Mouse (Mus musculus) kidney, embryonic 16.5 days (tissue): Measurements from ENCODE around the gene Disp2. TPM values are rescaled to one million over a fixed set of nuclear protein-coding genes. Genes with fewer than 3 reads are reported as not detected.

Source experiments
- ATAC-seq: fragments of 200-750 bp; cut with Nextera tagmentation; 2 replicates; pipeline ENCODE4 v1.8.0; 2017; ENCODE audit warnings: moderate TSS enrichment; ENCODE audit not compliant: low FRiP score, low TSS enrichment
- H3K27ac ChIP-seq: fragments of 300-500 bp; sonication (generic); 2 replicates; pipeline ENCODE4 v1.5.1; 2014; ENCODE audit warnings: low read length
- H3K27me3 ChIP-seq: fragments of 300-500 bp; sonication (generic); 2 replicates; pipeline ENCODE4 v1.6.1; 2014; ENCODE audit warnings: low read length, control low read depth, mixed read lengths; ENCODE audit not compliant: insufficient read depth
- H3K36me3 ChIP-seq: fragments of 300-500 bp; sonication (generic); 2 replicates; pipeline ENCODE4 v1.6.1; 2014; ENCODE audit warnings: low read length, control low read depth, mixed read lengths; ENCODE audit not compliant: insufficient read depth
- H3K4me1 ChIP-seq: fragments of 300-500 bp; sonication (generic); 2 replicates; pipeline ENCODE4 v1.6.1; 2014; ENCODE audit warnings: low read length, control low read depth, mixed read lengths; ENCODE audit not compliant: insufficient read depth
- H3K4me2 ChIP-seq: fragments of 300-500 bp; sonication (generic); replicated peaks from 2 replicates; pipeline ENCODE4 v1.6.1; 2014; ENCODE audit warnings: low read depth, low read length
- H3K4me3 ChIP-seq: fragments of 300-500 bp; sonication (generic); 2 replicates; pipeline ENCODE4 v1.5.1; 2014; ENCODE audit warnings: mild to moderate bottlenecking, low read length
- H3K9ac ChIP-seq: fragments of 300-500 bp; sonication (generic); replicated peaks from 2 replicates; pipeline ENCODE4 v1.6.1; 2014; ENCODE audit warnings: low read length
- H3K9me3 ChIP-seq: fragments of 300-500 bp; sonication (generic); 2 replicates; pipeline ENCODE4 v1.6.1; 2016; ENCODE audit warnings: low read length, control low read depth
- WGBS: fragments of 180-500 bp; shearing (Covaris S2); extraction: QIAGEN DNeasy Blood & Tissue Kit; methylation state at CpG from one replicate; pipeline ENCODE4 v1.1.7; 2014; 5-methylcytosine and 5-hydroxymethylcytosine counted together
- polyA plus RNA-seq: library from polyadenylated mRNA; unstranded; fragments of >200 nt; fragmentation: Nextera tagmentation; extraction: Ambion mirVana; gene quantifications from 2 replicates; pipeline ENCODE4 v1.2.1, GENCODE M21; 2015

The Disp2 gene
- polyA plus RNA-seq, 1 experiment from 2014 or later = 0.46 TPM

- Histone ChIP-seq H3K36me3 (no peaks in the 10 kb centered on the region), H3K9ac (no peak overlapping the region), H3K27ac (no peak overlapping the region), H3K27me3 (no peaks in the 10 kb centered on the region), H3K4me3 (no peak overlapping the region), H3K4me2 (no peak overlapping the region), H3K4me1 (peaks cover 10% of the 10 kb centered on the region), H3K9me3 (no peaks in the 10 kb centered on the region)
- 74% methylated on average over 4 of the region's 4 CpGs for WGBS
- ATAC-seq = no peak
Measured at GRCm38 (mm10) chr2:118756103-118756502, 23.4 kb upstream of the Disp2 start.

- Histone ChIP-seq H3K4me2 (no peak overlapping the region), H3K9me3 (no peaks in the 10 kb centered on the region), H3K27ac (no peak overlapping the region), H3K9ac (no peak overlapping the region), H3K36me3 (no peaks in the 10 kb centered on the region), H3K4me1 (peaks cover 32% of the 10 kb centered on the region), H3K4me3 (no peak overlapping the region), H3K27me3 (no peaks in the 10 kb centered on the region)
- peak; percentile 46; the same call in 1 of the 2 replicates for ATAC-seq
- 9% methylated on average over 8 of the region's 8 CpGs for WGBS
Measured at GRCm38 (mm10) chr2:118759828-118760227, 19.7 kb upstream of the Disp2 start.

GRCm38 (mm10) chr2:118760311-118761025 is 19.1 kb upstream of the Disp2 start:
- ATAC-seq = no peak
- H3K36me3 ChIP-seq = no peaks in the 10 kb centered on the region
- no peaks in the 10 kb centered on the region for H3K27me3 ChIP-seq
- H3K4me3 ChIP-seq = no peak overlapping the region
- H3K4me2 ChIP-seq = no peak overlapping the region
- H3K4me1 ChIP-seq = peaks cover 32% of the 10 kb centered on the region
- peak overlapping the region; percentile 66; the same call in 1 of the 2 replicates for H3K9ac ChIP-seq
- H3K9me3 ChIP-seq = no peaks in the 10 kb centered on the region
- 81% methylated on average over 11 of the region's 11 CpGs for WGBS
- no peak overlapping the region for H3K27ac ChIP-seq

GRCm38 (mm10) chr2:118761358-118761757 is 18.2 kb upstream of the Disp2 start:
- Histone ChIP-seq H3K4me2 (peak overlapping the region; percentile 58; the same call in 1 of the 2 replicates), H3K36me3 (no peaks in the 10 kb centered on the region), H3K9me3 (no peaks in the 10 kb centered on the region), H3K27me3 (no peaks in the 10 kb centered on the region), H3K27ac (peak overlapping the region; percentile 94), H3K4me1 (peaks cover 32% of the 10 kb centered on the region), H3K9ac (peak overlapping the region; percentile 66), H3K4me3 (peak overlapping the region; percentile 34; the same call in 1 of the 2 replicates)
- WGBS = 86% methylated on average over 12 of the region's 12 CpGs
- no peak for ATAC-seq

GRCm38 (mm10) chr2:118761906-118762783 is 17.4 kb upstream of the Disp2 start, which contains the start of gene Ccdc9b:
Gene Ccdc9b (minus strand): TSS chr2:118762661.
- Histone ChIP-seq H3K9me3 (no peaks in the 10 kb centered on the region), H3K4me2 (peak within 1 kb of the TSS; percentile 58), H3K27me3 (no peaks in the 10 kb centered on the region), H3K27ac (peak within 1 kb of the TSS; percentile 94), H3K36me3 (no peaks in the 10 kb centered on the region), H3K4me3 (peak within 1 kb of the TSS; percentile 34), H3K9ac (peak within 1 kb of the TSS; percentile 66), H3K4me1 (peaks cover 32% of the 10 kb centered on the region)
- WGBS = 8% methylated on average over 29 of the region's 29 CpGs
- ATAC-seq = peak; percentile 77

- no peaks in the 10 kb centered on the region for H3K9me3 ChIP-seq
- ATAC-seq = no peak; the same call in 1 of the 2 replicates
- H3K27me3 ChIP-seq = no peaks in the 10 kb centered on the region
- peak overlapping the region; percentile 94 for H3K27ac ChIP-seq
- H3K9ac ChIP-seq = peak overlapping the region; percentile 27; the same call in 1 of the 2 replicates
- peaks cover 32% of the 10 kb centered on the region for H3K4me1 ChIP-seq
- no peaks in the 10 kb centered on the region for H3K36me3 ChIP-seq
- H3K4me2 ChIP-seq = peak overlapping the region; percentile 58
- WGBS = 12% methylated on average over 10 of the region's 10 CpGs
- H3K4me3 ChIP-seq = peak overlapping the region; percentile 34
Measured at GRCm38 (mm10) chr2:118762784-118763148, 16.8 kb upstream of the Disp2 start.

GRCm38 (mm10) chr2:118763469-118763868 is 16.1 kb upstream of the Disp2 start:
- no peak for ATAC-seq
- WGBS = 66% methylated on average over 7 of the region's 7 CpGs
- Histone ChIP-seq H3K27me3 (no peaks in the 10 kb centered on the region), H3K36me3 (no peaks in the 10 kb centered on the region), H3K9me3 (no peaks in the 10 kb centered on the region), H3K9ac (no peak overlapping the region), H3K4me2 (no peak overlapping the region), H3K4me3 (no peak overlapping the region), H3K4me1 (peaks cover 32% of the 10 kb centered on the region), H3K27ac (peak overlapping the region; percentile 94)

- no peaks in the 10 kb centered on the region for H3K27me3 ChIP-seq
- H3K9ac ChIP-seq = no peak overlapping the region
- H3K27ac ChIP-seq = no peak overlapping the region
- ATAC-seq = no peak
- 22% methylated on average over 11 of the region's 11 CpGs for WGBS
- H3K4me1 ChIP-seq = peaks cover 32% of the 10 kb centered on the region
- no peak overlapping the region for H3K4me3 ChIP-seq
- no peaks in the 10 kb centered on the region for H3K9me3 ChIP-seq
- no peaks in the 10 kb centered on the region for H3K36me3 ChIP-seq
- H3K4me2 ChIP-seq = no peak overlapping the region
Measured at GRCm38 (mm10) chr2:118764094-118764831, 15.3 kb upstream of the Disp2 start.

GRCm38 (mm10) chr2:118764875-118765274 is 14.6 kb upstream of the Disp2 start:
- Histone ChIP-seq H3K36me3 (no peaks in the 10 kb centered on the region), H3K27me3 (no peaks in the 10 kb centered on the region), H3K27ac (no peak overlapping the region), H3K9ac (no peak overlapping the region), H3K9me3 (no peaks in the 10 kb centered on the region; the same call in 1 of the 2 replicates), H3K4me1 (peaks cover 32% of the 10 kb centered on the region), H3K4me3 (no peak overlapping the region), H3K4me2 (no peak overlapping the region)
- no peak for ATAC-seq
- 73% methylated on average over 5 of the region's 5 CpGs for WGBS
